ENCODE assay signal across 8 mouse cellular contexts in genomic region chr2:125858521-125859280, GRCm38 (mm10). TPM values are rescaled to one million over a fixed set of nuclear protein-coding genes. Genes with fewer than 3 reads are reported as not detected.
A peak's percentile ranks its signal among the peaks of the same experiment; 100 is the strongest.
DNase-seq lines count a peak whose midpoint lies in the region; ATAC-seq and TF ChIP-seq lines count a peak whose summit lies in the region.

Galk2 (plus strand) TSS chr2:125859109.
Cops2 (minus strand) TSS chr2:125859139.

- H3K4me2 ChIP-seq in forebrain, embryonic 12.5 days: peak within 1 kb of the TSS; percentile 67
- H3K4me2 ChIP-seq in heart, postnatal 0 days (ENCODE audit: low read depth, low read length): peak within 1 kb of the TSS; percentile 92
- peak within 1 kb of the TSS; percentile 68 for H3K4me2 ChIP-seq in liver, embryonic 16.5 days (ENCODE audit: low read depth, low read length)
- H3K4me2 ChIP-seq in neural tube, embryonic 13.5 days: peak within 1 kb of the TSS; percentile 80

- peak; percentile 98 for ATAC-seq in forebrain, embryonic 12.5 days (ENCODE audit: low FRiP score)
- peak; percentile 100 for ATAC-seq in heart, postnatal 0 days (ENCODE audit: insufficient read depth, low read depth)
- peak; percentile 99 for ATAC-seq in liver, embryonic 16.5 days (ENCODE audit: low read depth)
- ATAC-seq in neural tube, embryonic 13.5 days (ENCODE audit: low read depth): peak; percentile 100

- peaks cover 9% of the 10 kb centered on the region; the same call in 1 of the 2 replicates for H3K36me3 ChIP-seq in E14TG2a.4 (ENCODE audit: insufficient read depth, low read length)
- H3K36me3 ChIP-seq in forebrain, embryonic 12.5 days (replicated peaks): no peaks in the 10 kb centered on the region
- no peaks in the 10 kb centered on the region for H3K36me3 ChIP-seq in heart, postnatal 0 days (replicated peaks; ENCODE audit: control insufficient read depth, insufficient read depth, low read length)
- no peaks in the 10 kb centered on the region for H3K36me3 ChIP-seq in liver, embryonic 16.5 days (ENCODE audit: control insufficient read depth, insufficient read depth)
- no peaks in the 10 kb centered on the region for H3K36me3 ChIP-seq in neural tube, embryonic 13.5 days
- H3K36me3 ChIP-seq in testis, adult 2 months (ENCODE audit: control insufficient read depth, insufficient read depth, low read length): no peaks in the 10 kb centered on the region

- no peak for TF ChIP-seq CTCF in E14TG2a.4 (conservative IDR thresholded peaks at IDR 0.05; ENCODE audit: low read length)
- TF ChIP-seq CTCF in heart, postnatal 0 days (IDR thresholded peaks at IDR 0.05; ENCODE audit: low read depth): no peak
- no peak for TF ChIP-seq CTCF in testis, adult 2 months (IDR thresholded peaks at IDR 0.05; ENCODE audit: control insufficient read depth, insufficient read depth, insufficient replicate concordance, low read depth, low read length)

- peaks cover 33% of the 10 kb centered on the region for H3K4me1 ChIP-seq in E14TG2a.4 (replicated peaks; ENCODE audit: low read depth, low read length)
- peaks cover 8% of the 10 kb centered on the region; the same call in 1 of the 2 replicates for H3K4me1 ChIP-seq in forebrain, embryonic 12.5 days
- no peaks in the 10 kb centered on the region for H3K4me1 ChIP-seq in heart, postnatal 0 days (ENCODE audit: control insufficient read depth, insufficient read depth)
- H3K4me1 ChIP-seq in liver, embryonic 16.5 days (ENCODE audit: control insufficient read depth, low read depth, low read length): peaks cover 16% of the 10 kb centered on the region
- peaks cover 26% of the 10 kb centered on the region for H3K4me1 ChIP-seq in neural tube, embryonic 13.5 days (replicated peaks)
- H3K4me1 ChIP-seq in testis, adult 2 months (ENCODE audit: control insufficient read depth, insufficient read depth, low read length): no peaks in the 10 kb centered on the region

- peak within 1 kb of the TSS; percentile 100 for H3K4me3 ChIP-seq in E14TG2a.4 (replicated peaks; ENCODE audit: low read length)
- peak within 1 kb of the TSS; percentile 100 for H3K4me3 ChIP-seq in forebrain, embryonic 12.5 days (replicated peaks)
- H3K4me3 ChIP-seq in heart, postnatal 0 days (ENCODE audit: low read depth, low read length): peak within 1 kb of the TSS; percentile 92
- H3K4me3 ChIP-seq in liver, embryonic 16.5 days (ENCODE audit: low read depth, low read length): peak within 1 kb of the TSS; percentile 100
- peak within 1 kb of the TSS; percentile 86 for H3K4me3 ChIP-seq in neural tube, embryonic 13.5 days
- H3K4me3 ChIP-seq in testis, adult 2 months (ENCODE audit: control insufficient read depth, low read depth, low read length): peak within 1 kb of the TSS; percentile 97

- peak; percentile 87 for TF ChIP-seq POLR2A in testis, adult 2 months (IDR thresholded peaks at IDR 0.05; ENCODE audit: control insufficient read depth, low read depth, low read length)

- H3K27ac ChIP-seq in forebrain, embryonic 12.5 days: peak within 1 kb of the TSS; percentile 86
- peak within 1 kb of the TSS; percentile 84 for H3K27ac ChIP-seq in heart, postnatal 0 days (ENCODE audit: low read depth)
- H3K27ac ChIP-seq in liver, embryonic 16.5 days (ENCODE audit: low read length): peak within 1 kb of the TSS; percentile 89
- peak within 1 kb of the TSS; percentile 92 for H3K27ac ChIP-seq in neural tube, embryonic 13.5 days (replicated peaks)
- peak within 1 kb of the TSS; percentile 92 for H3K27ac ChIP-seq in testis, adult 2 months (ENCODE audit: control insufficient read depth, insufficient read depth, low read depth, low read length)

- H3K9me3 ChIP-seq in E14TG2a.4 (ENCODE audit: low read length): no peaks in the 10 kb centered on the region
- no peaks in the 10 kb centered on the region for H3K9me3 ChIP-seq in forebrain, embryonic 12.5 days
- no peaks in the 10 kb centered on the region for H3K9me3 ChIP-seq in heart, postnatal 0 days (replicated peaks; ENCODE audit: control insufficient read depth, low read length)
- H3K9me3 ChIP-seq in liver, embryonic 16.5 days (replicated peaks; ENCODE audit: control insufficient read depth, low read length): no peaks in the 10 kb centered on the region
- H3K9me3 ChIP-seq in neural tube, embryonic 13.5 days: no peaks in the 10 kb centered on the region

- WGBS in forebrain, embryonic 12.5 days: under 1% methylated on average over 47 of the region's 54 CpGs
- WGBS in heart, postnatal 0 days: under 1% methylated on average over 46 of the region's 54 CpGs
- under 1% methylated on average over 51 of the region's 54 CpGs for WGBS in liver, embryonic 16.5 days (ENCODE audit: insufficient replicate concordance)
- under 1% methylated on average over 49 of the region's 54 CpGs for WGBS in neural tube, embryonic 13.5 days

- peak; percentile 96 for DNase-seq in c-Kit-positive CD71-positive TER-119-positive erythroid progenitor cells, embryonic 14.5 days (ENCODE audit: low spot score)
- peak; percentile 98 for DNase-seq in heart, postnatal 0 days (ENCODE audit: low spot score)
- peak; percentile 93 to 96 for DNase-seq in kidney, postnatal 4 days

- no peaks in the 10 kb centered on the region for H3K27me3 ChIP-seq in E14TG2a.4 (ENCODE audit: insufficient read depth, low read length)
- no peaks in the 10 kb centered on the region for H3K27me3 ChIP-seq in forebrain, embryonic 12.5 days
- no peaks in the 10 kb centered on the region for H3K27me3 ChIP-seq in heart, postnatal 0 days (ENCODE audit: control insufficient read depth, insufficient read depth, low read length)
- no peaks in the 10 kb centered on the region for H3K27me3 ChIP-seq in liver, embryonic 16.5 days (ENCODE audit: control insufficient read depth, insufficient read depth, low read depth, low read length)
- no peaks in the 10 kb centered on the region for H3K27me3 ChIP-seq in neural tube, embryonic 13.5 days
- no peaks in the 10 kb centered on the region for H3K27me3 ChIP-seq in testis, adult 2 months (ENCODE audit: control insufficient read depth, insufficient read depth, low read length)

- H3K9ac ChIP-seq in forebrain, embryonic 12.5 days: peak within 1 kb of the TSS; percentile 99
- H3K9ac ChIP-seq in heart, postnatal 0 days (replicated peaks; ENCODE audit: low read depth, low read length): peak within 1 kb of the TSS; percentile 99
- peak within 1 kb of the TSS; percentile 100 for H3K9ac ChIP-seq in liver, embryonic 16.5 days (ENCODE audit: low read depth, low read length)
- H3K9ac ChIP-seq in neural tube, embryonic 13.5 days: peak within 1 kb of the TSS; percentile 99

- TF ChIP-seq EP300 in heart, postnatal 0 days (IDR thresholded peaks at IDR 0.05; ENCODE audit: low read depth): no peak

RNA-seq across cellular contexts. Expression of gene Galk2, which starts in this region (rescaled TPM):
- 26.0 and 28.0 TPM in 2 replicates for polyA plus RNA-seq in forebrain, embryonic 12.5 days (2016; fragmentation: Nextera tagmentation; extraction: Ambion mirVana)
- total RNA-seq in heart, postnatal 0 days (2014; rRNA removed; ENCODE audit: low replicate concordance): 47.1 and 53.4 TPM in 2 replicates
- polyA plus RNA-seq in heart, postnatal 0 days (2015; fragmentation: Nextera tagmentation; extraction: Ambion mirVana): 23.5 and 25.1 TPM in 2 replicates
- 8.4 and 9.4 TPM in 2 replicates for polyA plus RNA-seq in liver, embryonic 16.5 days (2015; fragmentation: Nextera tagmentation; extraction: Ambion mirVana)
- polyA plus RNA-seq in neural tube, embryonic 13.5 days (2015; fragmentation: Nextera tagmentation; extraction: Ambion mirVana): 26.6 and 28.5 TPM in 2 replicates
- 9.7 and 10.6 TPM in 2 replicates for polyA plus RNA-seq in testis, adult 2 months (2012; rRNA removed)

RNA-seq across cellular contexts. Expression of gene Cops2, which starts in this region (rescaled TPM):
- 80.7 and 81.3 TPM in 2 replicates for polyA plus RNA-seq in forebrain, embryonic 12.5 days (2016; fragmentation: Nextera tagmentation; extraction: Ambion mirVana)
- 51.1 and 70.7 TPM in 2 replicates for total RNA-seq in heart, postnatal 0 days (2014; rRNA removed; ENCODE audit: low replicate concordance)
- polyA plus RNA-seq in heart, postnatal 0 days (2015; fragmentation: Nextera tagmentation; extraction: Ambion mirVana): 45.8 and 47.9 TPM in 2 replicates
- 35.6 and 40.1 TPM in 2 replicates for polyA plus RNA-seq in liver, embryonic 16.5 days (2015; fragmentation: Nextera tagmentation; extraction: Ambion mirVana)
- 76.8 and 77.3 TPM in 2 replicates for polyA plus RNA-seq in neural tube, embryonic 13.5 days (2015; fragmentation: Nextera tagmentation; extraction: Ambion mirVana)
- 22.6 and 29.6 TPM in 2 replicates for polyA plus RNA-seq in testis, adult 2 months (2012; rRNA removed)

Comparison
In these comparisons a context has a peak if more than half of its experiments do, and no peak if none do; other contexts are left out.
1. Peak in every context shown above with its lines: DNase-seq, ATAC-seq, H3K4me3 ChIP-seq and H3K27ac ChIP-seq.